Mouse (Mus musculus): ENCODE measurements around the gene Hoxb6.

DNA sequence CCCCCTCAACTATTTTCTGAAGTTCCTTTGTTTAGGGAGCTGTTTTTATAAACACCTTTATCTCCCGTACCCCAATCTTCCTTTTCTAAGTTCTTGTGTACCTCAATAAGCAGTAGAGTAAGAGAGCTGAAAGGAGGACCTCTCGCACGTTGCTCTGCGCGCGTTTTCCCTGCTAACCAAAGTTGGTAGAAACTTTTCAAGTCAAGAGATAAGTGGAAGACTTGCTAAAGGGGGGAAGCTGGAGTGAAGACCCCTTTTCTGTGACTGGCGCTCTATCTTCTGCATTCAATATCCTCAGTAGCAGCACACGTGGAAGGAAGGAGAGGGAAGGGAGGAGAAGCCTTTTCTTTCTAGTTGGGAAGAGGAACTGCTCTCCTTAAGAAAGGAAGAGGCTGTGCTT is 32.7 kb downstream of the Hoxb6 start:
- TF ChIP-seq NANOG (IDR thresholded peaks at IDR 0.05; ENCODE audit: borderline replicate concordance, low read length) (no peak), CTCF (conservative IDR thresholded peaks at IDR 0.05; ENCODE audit: low read length) (no peak), POU5F1 (IDR thresholded peaks at IDR 0.05; ENCODE audit: borderline replicate concordance, low read length) (no peak)

All from E14TG2a.4 (cell line).